Mouse (Mus musculus): ENCODE data around the gene Sdhb.

Sdhb gene

GRCm38 (mm10) chr4:141016311-141016710, 55.3 kb downstream of the Sdhb start:
- DNase-seq: no peak

- DNase-seq: no peak
Measured at GRCm38 (mm10) chr4:141017657-141018436, 56.8 kb downstream of the Sdhb start.

- DNase-seq: no peak
Measured at GRCm38 (mm10) chr4:141020220-141020619, 59.2 kb downstream of the Sdhb start.

GRCm38 (mm10) chr4:141020811-141021613, 60.0 kb downstream of the Sdhb start:
- DNase-seq: no peak

GRCm38 (mm10) chr4:141021614-141021929, 60.6 kb downstream of the Sdhb start:
- DNase-seq: no peak

GRCm38 (mm10) chr4:141024052-141024451, 63.0 kb downstream of the Sdhb start:
- DNase-seq: no peak

GRCm38 (mm10) chr4:141024992-141025391, 64.0 kb downstream of the Sdhb start:
- DNase-seq: no peak
